Mouse (Mus musculus): ENCODE results near the gene Padi6. TPM values are rescaled to one million over a fixed set of nuclear protein-coding genes. Genes with fewer than 3 reads are reported as not detected.

Gene Padi6
- total RNA-seq (2023), result under 1 TPM in 1 of 2 experiments, not detected in 1; 0.18 TPM

DNA sequence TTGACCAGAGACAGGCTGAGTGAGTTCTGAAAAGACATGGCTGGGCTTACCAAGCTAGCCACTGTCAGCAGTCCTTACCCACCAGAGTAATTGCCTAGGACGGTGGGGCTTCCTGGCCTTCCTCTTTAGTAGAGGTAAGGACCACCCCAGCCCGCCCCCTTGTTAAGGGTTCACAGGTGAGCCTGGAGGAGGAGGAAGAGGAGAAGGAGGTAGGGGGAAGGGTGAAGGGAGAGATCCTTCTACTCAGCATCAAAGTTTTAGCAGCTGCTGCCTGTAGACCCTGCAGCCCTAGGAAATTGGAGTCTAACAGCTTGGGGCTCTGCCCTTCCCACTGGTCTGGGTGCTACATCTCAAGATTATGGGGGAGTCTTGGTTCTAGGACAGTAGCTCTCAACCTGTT, at the start of gene Padi6:
TSS of gene Padi6 (minus strand) at position 101 of the 400 bp plus-strand sequence.

DNA sequence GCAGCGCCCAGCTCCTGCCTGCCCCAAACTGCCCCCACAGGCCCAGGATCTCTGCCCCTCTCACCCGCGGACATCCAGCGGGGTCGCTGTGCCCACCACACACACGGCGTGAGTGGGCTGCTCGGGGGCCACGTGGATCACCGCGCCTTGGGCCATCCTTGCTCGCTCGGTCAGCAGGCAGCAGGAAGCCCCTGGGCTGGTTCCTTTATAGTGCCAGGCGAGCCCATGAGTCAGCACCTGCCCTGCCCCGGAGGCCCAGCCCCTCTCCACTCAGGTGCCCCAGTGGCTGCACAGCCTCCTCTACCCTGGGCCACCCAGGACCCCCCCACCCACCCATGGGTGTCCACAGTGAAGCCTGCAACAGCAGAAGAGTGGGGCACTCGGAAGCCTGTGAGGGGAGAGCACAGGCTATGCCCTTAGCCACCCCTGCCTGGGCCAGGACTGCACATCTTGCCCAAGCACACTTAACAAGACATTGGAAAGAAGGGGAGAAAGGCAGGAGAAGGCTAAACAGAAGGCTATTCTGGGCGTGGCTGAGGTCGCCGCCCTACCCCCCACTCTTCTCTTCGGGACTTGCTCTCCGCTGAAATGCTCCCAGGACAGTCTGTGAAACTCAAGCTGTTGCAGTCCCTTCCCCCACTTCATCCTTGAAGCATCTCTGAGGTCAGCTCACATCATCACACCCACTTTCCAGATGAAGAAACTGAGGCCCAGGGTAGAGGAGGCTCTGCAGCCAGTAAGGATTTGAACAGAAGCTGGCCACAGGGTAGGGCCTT, 31.8 kb upstream of the Padi6 start, which contains the start of gene Padi4:
TSS of gene Padi4 (minus strand) at position 212 of the 776 bp plus-strand sequence.

DNA sequence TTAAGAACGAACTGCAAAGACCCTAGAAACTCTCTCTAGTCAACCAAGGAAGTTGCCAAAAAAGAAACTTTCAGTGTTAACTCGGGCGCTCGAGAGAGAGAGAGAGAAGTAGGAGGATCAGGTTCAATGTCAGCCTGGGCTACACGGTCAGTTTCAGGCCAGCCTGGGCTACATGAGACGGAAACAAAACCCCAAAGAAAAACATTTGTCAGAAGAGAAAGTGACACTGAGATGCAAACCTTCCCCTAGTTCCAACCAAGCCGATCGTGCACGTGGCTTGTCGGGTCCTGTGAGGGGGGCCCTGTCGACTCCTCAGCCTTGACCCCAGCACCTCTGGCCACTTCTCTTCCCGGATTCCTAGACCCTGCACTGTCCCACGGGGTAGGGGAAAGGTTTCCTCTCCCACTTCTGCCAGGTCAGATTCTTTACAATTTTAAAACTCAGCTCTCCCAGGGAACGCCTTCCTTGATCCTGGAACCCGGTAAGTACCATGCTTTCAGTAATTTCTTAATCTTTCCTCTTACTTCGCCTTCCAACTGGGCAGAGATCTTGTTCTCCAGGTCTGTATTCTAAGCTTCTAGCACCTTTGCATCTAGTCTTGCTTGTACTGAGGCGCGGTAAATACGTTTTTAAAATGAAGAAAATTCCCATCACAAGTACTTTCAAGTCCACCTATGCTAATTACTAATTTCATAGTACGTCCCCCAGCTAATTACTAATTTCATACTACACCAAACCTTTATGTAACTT, 42.0 kb downstream of the Padi6 start, which contains the start of gene Rcc2:
TSS of gene Rcc2 (plus strand) at position 273 of the 750 bp plus-strand sequence.

Other genes with a start within 250 kb of the Padi6 start
- gene Arhgef10l, start 76.6 kb downstream of the Padi6 start, total RNA-seq (2023), result 10 to 100 TPM; 39.5 to 51.8 TPM
- 10 to 100 TPM; 81.2 to 86.4 TPM for gene Rcc2, start 42.1 kb downstream of the Padi6 start, total RNA-seq (2023)
- gene Padi4, start 31.6 kb upstream of the Padi6 start, total RNA-seq (2023), result 100 to 1,000 TPM; 432 to 468 TPM
- under 1 TPM; 0.57 to 0.68 TPM for gene Padi3, start 68.0 kb upstream of the Padi6 start, total RNA-seq (2023)
- gene Padi1, start 103.1 kb upstream of the Padi6 start, total RNA-seq (2023), result not detected
- 10 to 100 TPM; 36.6 to 40.3 TPM for gene Padi2, start 163.7 kb upstream of the Padi6 start, total RNA-seq (2023)
- 10 to 100 TPM; 85.3 to 91.5 TPM for gene Sdhb, start 218.6 kb upstream of the Padi6 start, total RNA-seq (2023)
- gene Atp13a2, start 244.2 kb upstream of the Padi6 start, total RNA-seq (2023), result 10 to 100 TPM; 46.0 to 47.3 TPM